Mouse (Mus musculus) erythroid progenitor cell, adult 5-6 weeks (primary cell): ENCODE results near the gene Cby1. TPM values are rescaled to one million over a fixed set of nuclear protein-coding genes. Genes with fewer than 3 reads are reported as not detected.
A peak's percentile ranks its signal among the peaks of the same experiment; 100 is the strongest.

ENCODE experiments used
- ATAC-seq: replicated peaks from 2 replicates; pipeline ENCODE4 v1.8.0; 2016; ENCODE audit warnings: moderate number of reproducible peaks, mild to moderate bottlenecking, moderate TSS enrichment, inconsistent platforms; ENCODE audit not compliant: poor library complexity, low FRiP score, severe bottlenecking
- total RNA-seq, 2 experiments: library from RNA; stranded (forward) in 1 of 2; stranded (reverse) in 1 of 2; fragments of 150-400 nt in 1 of 2; fragments of 186-747, 209-891 nt in 1 of 2; gene quantifications; 2 replicates each; pipeline versions ENCODE4 v1.2.3 to v1.2.4; 2015 to 2017; ENCODE audit warnings: low replicate concordance in 2 of 2

Cby1 gene
- total RNA-seq (2015; ENCODE audit: low replicate concordance) (3.6 and 6.3 TPM in 2 replicates), total RNA-seq (2017; ENCODE audit: low replicate concordance) (13.0 and 15.4 TPM in 2 replicates)

GRCm38 (mm10) chr15:79658531-79659375 lies at the start of gene Cby1, which contains the start of gene Fam227a:
TSS of gene Cby1 (plus strand) at chr15:79659199.
TSS of gene Fam227a (minus strand) at chr15:79658956.
- ATAC-seq, result peak; percentile 88

DNA sequence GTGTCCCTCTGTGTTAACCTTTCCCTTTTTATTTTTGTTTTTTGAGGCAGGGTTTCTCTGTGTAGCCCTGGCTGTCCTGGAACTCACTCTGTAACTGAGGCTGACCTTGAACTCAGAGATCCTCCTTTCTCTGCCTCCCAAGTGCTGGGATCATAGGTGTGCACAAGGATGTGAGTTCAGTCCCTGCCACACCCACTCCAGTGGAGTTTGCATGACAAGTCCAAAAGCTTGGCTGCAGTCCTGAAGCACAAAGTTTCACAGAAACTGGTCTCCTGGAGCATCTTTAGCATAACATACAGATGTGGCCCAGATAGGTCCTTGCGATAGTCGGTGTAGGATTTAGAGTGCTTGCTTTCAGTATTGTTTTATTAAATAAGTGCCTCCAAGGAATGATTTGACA lies 49.8 kb upstream of the Cby1 start:
- no peak for ATAC-seq

- no peak for ATAC-seq
These were observed 43.5 kb upstream of the Cby1 start for GRCm38 (mm10) chr15:79615501-79615900.

- ATAC-seq, result no peak
These were observed 42.3 kb upstream of the Cby1 start for GRCm38 (mm10) chr15:79616729-79617128.

DNA sequence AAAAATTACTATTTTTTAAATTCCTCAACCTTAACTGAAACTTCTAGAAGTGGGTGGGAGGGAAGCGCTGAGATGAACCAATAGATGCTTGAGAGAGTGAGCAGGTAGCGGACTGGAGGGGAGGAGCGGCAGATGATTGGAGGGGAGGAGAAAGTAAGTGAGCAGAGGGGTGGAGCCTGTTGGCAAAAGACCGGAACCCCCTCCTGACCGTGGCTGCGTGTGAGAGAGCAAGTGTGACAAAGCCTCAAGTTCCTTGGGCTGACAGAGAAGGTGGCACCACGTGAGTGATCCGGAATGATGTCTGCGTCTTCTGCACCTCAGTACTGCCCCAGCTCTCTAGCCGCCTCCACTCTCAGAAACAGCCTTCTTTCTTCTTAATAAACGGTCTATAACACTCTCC lies 41.9 kb upstream of the Cby1 start:
- ATAC-seq, result no peak

GRCm38 (mm10) chr15:79618456-79618855 lies 40.5 kb upstream of the Cby1 start:
- no peak for ATAC-seq

DNA sequence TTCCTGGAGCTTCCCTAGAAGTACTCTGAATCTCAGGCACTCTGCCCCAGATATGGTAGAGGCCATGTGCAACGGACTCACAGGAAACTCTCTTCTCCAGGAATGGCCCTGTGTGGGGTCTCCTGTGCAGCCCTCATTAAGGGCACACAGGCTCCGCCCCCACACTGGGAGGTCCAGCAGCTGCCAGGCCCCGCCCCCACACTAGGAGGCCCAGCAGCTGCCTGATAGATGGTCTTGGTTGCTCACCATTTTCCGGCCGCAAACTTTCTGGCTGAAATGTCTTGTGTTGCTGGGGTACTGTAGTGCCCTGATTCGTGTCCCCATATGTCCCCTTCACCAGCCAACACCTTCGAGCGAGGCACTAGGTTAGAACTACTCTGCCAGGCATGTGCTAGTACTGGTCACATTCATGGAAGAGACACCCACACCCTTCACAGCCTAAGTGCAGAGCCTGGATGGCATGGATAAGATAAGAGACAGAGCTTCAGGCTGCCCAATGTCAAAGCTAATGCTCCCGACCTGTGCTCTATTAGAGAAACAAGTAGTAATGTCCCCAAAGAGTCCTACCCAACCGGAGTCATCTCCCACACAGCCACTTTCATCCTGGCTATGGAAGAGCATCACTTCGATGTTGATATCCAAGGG lies 39.1 kb upstream of the Cby1 start:
- ATAC-seq, result no peak

DNA sequence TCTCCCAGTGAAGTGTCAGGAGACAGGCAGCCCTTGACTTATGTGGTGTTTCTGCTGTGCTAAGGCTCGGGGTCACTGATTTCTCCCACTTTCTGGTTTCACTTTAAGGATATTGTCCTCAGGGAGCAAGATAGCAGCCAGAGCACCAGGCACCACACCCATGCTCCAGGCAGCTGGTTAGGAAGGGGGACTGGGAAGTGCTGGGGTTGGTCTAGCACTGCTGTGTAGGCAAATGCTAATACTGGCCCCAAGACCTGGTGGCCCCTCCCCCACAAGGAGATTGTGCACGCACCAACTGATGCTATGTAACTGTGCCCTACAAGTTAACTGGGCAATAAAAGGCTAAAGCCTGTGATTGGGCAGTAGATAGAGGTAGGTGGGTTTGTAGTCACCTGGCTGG lies 28.5 kb upstream of the Cby1 start:
- no peak for ATAC-seq

- ATAC-seq, result no peak
These were observed 17.7 kb upstream of the Cby1 start for GRCm38 (mm10) chr15:79641135-79641817.

DNA sequence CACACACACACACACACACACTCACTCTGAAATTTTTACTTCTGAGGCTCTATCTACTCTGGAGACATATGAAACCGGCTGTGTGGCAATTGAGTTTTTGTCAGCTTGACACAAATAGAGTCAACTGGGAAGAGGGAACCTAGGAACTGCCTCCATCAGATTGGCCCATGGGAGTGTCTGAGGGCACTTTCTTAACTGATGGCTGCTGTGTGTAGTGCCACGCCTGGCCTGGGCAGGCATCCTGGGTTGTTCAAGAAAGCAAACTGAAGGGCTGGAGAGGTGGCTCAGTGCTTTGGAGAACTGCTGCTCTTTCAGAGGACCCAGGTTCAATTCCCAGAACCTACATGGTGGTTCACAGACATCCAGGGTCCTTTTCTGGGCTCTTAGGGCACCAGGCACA lies 13.5 kb upstream of the Cby1 start:
- ATAC-seq, result no peak

DNA sequence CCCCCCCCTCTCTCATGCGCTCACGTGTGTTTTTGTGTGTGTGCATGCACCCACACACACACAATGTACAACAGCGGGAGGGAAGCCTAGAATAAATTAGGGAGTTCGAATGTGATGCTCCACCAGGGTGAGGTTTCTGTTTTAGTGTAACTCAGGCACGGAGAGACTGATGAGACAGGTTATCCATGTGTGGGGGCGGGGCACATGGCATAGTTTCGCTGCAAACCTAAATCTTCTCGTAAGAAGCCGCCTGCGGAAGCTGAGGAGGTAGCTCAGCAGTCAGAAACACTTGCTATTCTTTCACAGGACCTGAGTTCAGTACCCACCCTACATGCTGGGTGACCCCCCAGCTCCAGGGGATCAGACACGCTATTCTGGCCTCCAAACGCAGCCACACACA lies 10.9 kb upstream of the Cby1 start:
- no peak for ATAC-seq

- 0 out of 2 replicates have a peak, but pooled peaks have one; percentile 55 for ATAC-seq
These were observed 8.4 kb upstream of the Cby1 start for GRCm38 (mm10) chr15:79650569-79650968.

- no peak for ATAC-seq
These were observed 7.5 kb upstream of the Cby1 start for GRCm38 (mm10) chr15:79651481-79651880.

GRCm38 (mm10) chr15:79656451-79656850 lies 2.5 kb upstream of the Cby1 start:
- no peak for ATAC-seq

DNA sequence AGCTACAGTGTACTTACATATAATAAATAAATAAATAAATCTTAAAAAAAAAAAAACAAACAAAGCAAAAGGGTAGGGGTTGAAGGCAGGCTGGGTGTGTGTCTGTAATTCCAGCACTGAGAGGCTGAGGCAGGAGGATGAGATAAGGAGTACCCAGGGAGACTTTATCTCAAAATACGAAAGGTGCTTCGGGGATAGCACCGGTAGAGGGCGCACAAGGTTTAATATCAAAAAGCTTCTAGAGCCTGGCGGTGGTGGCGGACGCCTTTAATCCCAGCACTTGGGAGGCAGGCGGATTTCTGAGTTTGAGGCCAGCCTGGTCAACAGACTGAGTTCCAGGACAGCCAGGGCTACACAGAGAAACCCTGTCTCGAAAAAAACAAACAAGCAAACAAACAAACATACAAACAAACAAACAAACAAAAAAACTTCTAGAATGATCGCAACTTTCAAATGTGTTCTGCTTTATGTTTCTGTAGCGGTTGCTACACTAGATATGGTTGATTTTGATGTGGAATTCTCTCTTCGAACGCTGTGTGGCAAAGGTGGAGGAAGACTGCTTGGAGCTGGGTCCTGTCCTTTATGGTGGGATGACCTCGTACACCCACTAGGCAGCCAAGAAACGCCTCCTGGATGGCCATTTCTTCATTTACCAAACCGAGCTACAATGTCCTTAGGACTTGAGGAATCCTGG lies 1.0 kb upstream of the Cby1 start:
- peak; percentile 69 for ATAC-seq

GRCm38 (mm10) chr15:79661852-79662251 lies 2.9 kb downstream of the Cby1 start:
- ATAC-seq, result no peak

GRCm38 (mm10) chr15:79664666-79665065 lies 5.7 kb downstream of the Cby1 start:
- no peak for ATAC-seq

DNA sequence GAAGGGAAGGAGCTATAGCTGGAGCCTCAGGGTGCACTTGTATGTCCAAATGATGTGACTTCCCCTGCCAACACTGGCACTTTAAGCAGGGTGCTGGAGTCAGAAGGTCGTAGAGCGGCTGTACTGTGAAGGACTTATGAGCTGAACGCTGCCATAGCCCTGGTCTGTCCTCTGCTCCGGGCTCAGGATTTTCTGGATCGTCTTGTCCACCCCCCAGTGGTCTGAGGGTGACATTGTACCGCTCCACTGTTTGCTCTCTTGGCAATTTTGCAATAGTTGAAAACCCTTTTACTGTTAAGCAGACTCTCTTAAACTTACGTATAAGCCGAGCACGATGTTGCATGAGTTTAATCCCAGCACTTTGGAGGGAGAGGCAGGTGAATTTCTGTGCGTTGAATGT lies 10.2 kb downstream of the Cby1 start:
- ATAC-seq, result no peak

GRCm38 (mm10) chr15:79670249-79670971 lies 11.4 kb downstream of the Cby1 start, which contains the start of gene Tomm22:
TSS of gene Tomm22 (plus strand) at chr15:79670861.
- ATAC-seq, result peak; percentile 99
